Mouse (Mus musculus) liver, postnatal 0 days (tissue): ENCODE measurements at regions not wholly inside any gene's neighbourhood (a gene's known extent, or its start where the extent isn't known, plus 50 kb on each side); places are given as distances from the start of the nearest gene placed in this dataset.
"Not testable (repeated sequence)": the region's sequence is repeated elsewhere in the genome, so short reads cannot be mapped to it uniquely, and the experiment has no call there.

Source experiments
- CTCF ChIP-seq: sonication (generic); IDR thresholded peaks from 2 replicates; pipeline ENCODE4 v1.5.1; 2016; ENCODE audit warnings: antibody characterized with exemption, low read depth
- EP300 ChIP-seq: IDR thresholded peaks from 2 replicates; pipeline ENCODE4 v1.6.1; 2016; ENCODE audit warnings: antibody characterized with exemption, low read depth, mild to moderate bottlenecking

GRCm38 (mm10) chrX:170753507-170754256 is 81.2 kb downstream of the Asmt start:
- TF ChIP-seq CTCF, EP300: not testable (repeated sequence)
